In the genomic region with DNA sequence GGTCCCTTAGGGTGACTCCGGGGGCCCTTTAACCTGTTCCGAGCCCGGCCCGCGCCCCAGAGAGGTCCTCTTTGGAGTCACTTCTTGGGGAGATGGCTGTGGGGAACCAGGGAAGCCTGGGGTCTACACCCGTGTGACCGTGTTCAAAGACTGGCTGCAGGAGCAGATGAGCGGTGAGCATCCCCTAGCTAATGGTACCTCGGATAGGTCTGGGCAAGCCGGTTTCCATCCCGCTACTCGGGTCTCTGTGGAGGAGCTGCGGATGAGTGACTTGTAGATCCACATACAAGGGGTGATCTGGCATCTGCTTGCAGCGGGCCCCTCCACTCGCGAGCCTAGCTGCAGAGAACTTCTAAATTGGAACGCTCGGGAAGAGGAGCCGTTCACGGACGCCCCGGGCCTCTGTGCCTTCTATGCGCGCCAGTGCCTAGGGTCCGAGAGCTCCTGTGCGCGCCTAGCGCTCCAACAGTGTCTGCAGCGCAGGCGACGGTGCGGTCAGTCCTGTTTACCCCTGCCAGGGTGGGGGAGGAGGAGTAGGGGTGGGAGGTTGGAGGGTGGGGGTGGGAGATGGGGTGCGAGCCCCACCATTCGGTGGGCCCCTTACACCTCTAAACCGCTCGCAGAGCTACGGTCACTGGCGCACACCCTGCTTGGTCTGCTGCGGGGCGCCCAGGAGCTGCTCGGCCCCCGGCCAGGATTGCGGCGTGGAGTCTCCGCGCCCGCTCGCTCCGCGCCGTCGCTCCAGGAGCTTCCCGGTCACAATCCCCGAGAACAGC, we compare ENCODE assay signal across 8 mouse cellular contexts. TPM values are rescaled to one million over a fixed set of nuclear protein-coding genes. Genes with fewer than 3 reads are reported as not detected.
A peak's percentile ranks its signal among the peaks of the same experiment; 100 is the strongest.
DNase-seq lines count a peak whose midpoint lies in the region; ATAC-seq lines count a peak whose summit lies in the region.

No protein-coding gene starts in this region.

- ATAC-seq in kidney, embryonic 15.5 days (replicated peaks; ENCODE audit: low FRiP score), result peak; percentile 31
- peak; percentile 65 for ATAC-seq in midbrain, embryonic 11.5 days (ENCODE audit: low FRiP score)

- H3K4me1 ChIP-seq in kidney, embryonic 15.5 days, result peaks cover 40% of the 10 kb centered on the region
- H3K4me1 ChIP-seq in brown adipose tissue, adult 24 weeks (ENCODE audit: control insufficient read depth, insufficient read depth, insufficient read length, low read length), result no peaks in the 10 kb centered on the region
- H3K4me1 ChIP-seq in hindbrain, embryonic 10.5 days (replicated peaks), result peaks cover 46% of the 10 kb centered on the region
- H3K4me1 ChIP-seq in midbrain, embryonic 11.5 days (ENCODE audit: control insufficient read depth, insufficient read depth, low read length), result peaks cover 4% of the 10 kb centered on the region; the same call in 1 of the 2 replicates

- H3K4me3 ChIP-seq in kidney, embryonic 15.5 days (replicated peaks), result peak overlapping the region; percentile 57
- peak overlapping the region; percentile 59 for H3K4me3 ChIP-seq in brown adipose tissue, adult 24 weeks (ENCODE audit: insufficient read depth, low read depth, low read length)
- H3K4me3 ChIP-seq in hindbrain, embryonic 10.5 days, result peak overlapping the region; percentile 66
- H3K4me3 ChIP-seq in midbrain, embryonic 11.5 days (ENCODE audit: low read depth, low read length), result peak overlapping the region; percentile 49

- no peak for DNase-seq in kidney, postnatal 10 days
- peak; percentile 65 for DNase-seq in hindbrain, embryonic 10.5 days (ENCODE audit: low spot score)
- DNase-seq in midbrain, embryonic 11.5 days (ENCODE audit: low spot score, missing footprints), result peak; percentile 95
- no peak for DNase-seq in frontal cortex, postnatal 10 days (ENCODE audit: low spot score in 2 of 2)
- DNase-seq in frontal cortex, postnatal 25 days (ENCODE audit: low spot score in 2 of 2), result no peak
- DNase-seq in urinary bladder, postnatal 14 days (ENCODE audit: low spot score), result no peak

- peak overlapping the region; percentile 98 for H3K4me2 ChIP-seq in kidney, embryonic 15.5 days
- peak overlapping the region; percentile 84 for H3K4me2 ChIP-seq in midbrain, embryonic 11.5 days

- no peaks in the 10 kb centered on the region for H3K36me3 ChIP-seq in kidney, embryonic 15.5 days
- no peaks in the 10 kb centered on the region for H3K36me3 ChIP-seq in hindbrain, embryonic 10.5 days
- H3K36me3 ChIP-seq in midbrain, embryonic 11.5 days (ENCODE audit: control insufficient read depth, insufficient read depth, low read length), result no peaks in the 10 kb centered on the region

- H3K9me3 ChIP-seq in kidney, embryonic 15.5 days (replicated peaks), result no peaks in the 10 kb centered on the region
- no peaks in the 10 kb centered on the region for H3K9me3 ChIP-seq in hindbrain, embryonic 10.5 days
- no peaks in the 10 kb centered on the region for H3K9me3 ChIP-seq in midbrain, embryonic 11.5 days (ENCODE audit: control insufficient read depth, low read length)

- H3K27ac ChIP-seq in kidney, embryonic 15.5 days, result no peak overlapping the region
- H3K27ac ChIP-seq in brown adipose tissue, adult 24 weeks (replicated peaks; ENCODE audit: low read depth, low read length), result no peak overlapping the region
- H3K27ac ChIP-seq in hindbrain, embryonic 10.5 days, result peak overlapping the region; percentile 77
- no peak overlapping the region for H3K27ac ChIP-seq in midbrain, embryonic 11.5 days (ENCODE audit: low read depth, low read length)

- H3K9ac ChIP-seq in kidney, embryonic 15.5 days, result peak overlapping the region; percentile 50
- peak overlapping the region; percentile 63 for H3K9ac ChIP-seq in midbrain, embryonic 11.5 days (ENCODE audit: low read length)

- H3K27me3 ChIP-seq in kidney, embryonic 15.5 days, result peaks cover 79% of the 10 kb centered on the region
- H3K27me3 ChIP-seq in hindbrain, embryonic 10.5 days (ENCODE audit: insufficient read depth, poor library complexity, severe bottlenecking), result peaks cover 81% of the 10 kb centered on the region
- peaks cover 31% of the 10 kb centered on the region for H3K27me3 ChIP-seq in midbrain, embryonic 11.5 days (ENCODE audit: control insufficient read depth, insufficient read depth, low read length)

- WGBS in kidney, embryonic 15.5 days, result 2% methylated on average over 54 of the region's 54 CpGs
- WGBS in hindbrain, embryonic 10.5 days, result 2% methylated on average over 54 of the region's 54 CpGs
- 2% methylated on average over 51 of the region's 54 CpGs for WGBS in midbrain, embryonic 11.5 days

RNA-seq across cellular contexts. Expression of a gene that starts 3.3 kb away (rescaled TPM):
- polyA plus RNA-seq in kidney, embryonic 15.5 days (2015; fragmentation: Nextera tagmentation; extraction: Ambion mirVana), result 0.09 TPM in 1 of 2 replicates, not detected in the other
- polyA plus RNA-seq in brown adipose tissue, adult 24 weeks (2012; ENCODE audit: insufficient read depth, insufficient read length, missing spikeins), result not detected in 2 replicates
- 0.34 and 5.8 TPM in 2 replicates for polyA plus RNA-seq in hindbrain, embryonic 10.5 days (2016; fragmentation: Nextera tagmentation; extraction: Ambion mirVana)
- polyA plus RNA-seq in midbrain, embryonic 11.5 days (2014; fragmentation: Nextera tagmentation; extraction: Ambion mirVana), result not detected in 2 replicates

RNA-seq across cellular contexts. Expression of a gene that starts 4.0 kb away (rescaled TPM):
- 1.1 and 1.6 TPM in 2 replicates for polyA plus RNA-seq in kidney, embryonic 15.5 days (2015; fragmentation: Nextera tagmentation; extraction: Ambion mirVana)
- not detected in 2 replicates for polyA plus RNA-seq in brown adipose tissue, adult 24 weeks (2012; ENCODE audit: insufficient read depth, insufficient read length, missing spikeins)
- 0.10 TPM in 1 of 2 replicates, not detected in the other for polyA plus RNA-seq in hindbrain, embryonic 10.5 days (2016; fragmentation: Nextera tagmentation; extraction: Ambion mirVana)
- not detected in 2 replicates for polyA plus RNA-seq in midbrain, embryonic 11.5 days (2014; fragmentation: Nextera tagmentation; extraction: Ambion mirVana)

RNA-seq across cellular contexts. Expression of a gene that starts 18.0 kb away (rescaled TPM):
- 2.0 and 4.3 TPM in 2 replicates for polyA plus RNA-seq in kidney, embryonic 15.5 days (2015; fragmentation: Nextera tagmentation; extraction: Ambion mirVana)
- polyA plus RNA-seq in brown adipose tissue, adult 24 weeks (2012; ENCODE audit: insufficient read depth, insufficient read length, missing spikeins), result not detected in 2 replicates
- 0.37 and 1.3 TPM in 2 replicates for polyA plus RNA-seq in hindbrain, embryonic 10.5 days (2016; fragmentation: Nextera tagmentation; extraction: Ambion mirVana)
- polyA plus RNA-seq in midbrain, embryonic 11.5 days (2014; fragmentation: Nextera tagmentation; extraction: Ambion mirVana), result not detected in 2 replicates

RNA-seq across cellular contexts. Expression of a gene that starts 27.3 kb away (rescaled TPM):
- polyA plus RNA-seq in kidney, embryonic 15.5 days (2015; fragmentation: Nextera tagmentation; extraction: Ambion mirVana), result 164 and 168 TPM in 2 replicates
- 77.7 and 83.0 TPM in 2 replicates for polyA plus RNA-seq in brown adipose tissue, adult 24 weeks (2012; ENCODE audit: insufficient read depth, insufficient read length, missing spikeins)
- polyA plus RNA-seq in hindbrain, embryonic 10.5 days (2016; fragmentation: Nextera tagmentation; extraction: Ambion mirVana), result 172 and 173 TPM in 2 replicates
- polyA plus RNA-seq in midbrain, embryonic 11.5 days (2014; fragmentation: Nextera tagmentation; extraction: Ambion mirVana), result 130 and 135 TPM in 2 replicates

RNA-seq across cellular contexts. Expression of a gene that starts 30.1 kb away (rescaled TPM):
- polyA plus RNA-seq in kidney, embryonic 15.5 days (2015; fragmentation: Nextera tagmentation; extraction: Ambion mirVana), result 1.3 and 3.8 TPM in 2 replicates
- polyA plus RNA-seq in brown adipose tissue, adult 24 weeks (2012; ENCODE audit: insufficient read depth, insufficient read length, missing spikeins), result not detected in 2 replicates
- 5.4 and 21.9 TPM in 2 replicates for polyA plus RNA-seq in hindbrain, embryonic 10.5 days (2016; fragmentation: Nextera tagmentation; extraction: Ambion mirVana)
- 2.7 and 3.1 TPM in 2 replicates for polyA plus RNA-seq in midbrain, embryonic 11.5 days (2014; fragmentation: Nextera tagmentation; extraction: Ambion mirVana)

Comparison
In these comparisons a context has a peak if more than half of its experiments do, and no peak if none do; other contexts are left out.
1. DNase-seq: peak in hindbrain, embryonic 10.5 days (single experiment) and midbrain, embryonic 11.5 days (single experiment); none in kidney, postnatal 10 days (single experiment), frontal cortex, postnatal 10 days (0 of 2), frontal cortex, postnatal 25 days (0 of 2) and urinary bladder, postnatal 14 days (single experiment).
2. Peak in every context shown above with its lines, with median percentiles within 50 percentile points of each other: H3K4me3 ChIP-seq.